Comparison of ENCODE assay signal across 22 mouse cellular contexts in the genomic region with DNA sequence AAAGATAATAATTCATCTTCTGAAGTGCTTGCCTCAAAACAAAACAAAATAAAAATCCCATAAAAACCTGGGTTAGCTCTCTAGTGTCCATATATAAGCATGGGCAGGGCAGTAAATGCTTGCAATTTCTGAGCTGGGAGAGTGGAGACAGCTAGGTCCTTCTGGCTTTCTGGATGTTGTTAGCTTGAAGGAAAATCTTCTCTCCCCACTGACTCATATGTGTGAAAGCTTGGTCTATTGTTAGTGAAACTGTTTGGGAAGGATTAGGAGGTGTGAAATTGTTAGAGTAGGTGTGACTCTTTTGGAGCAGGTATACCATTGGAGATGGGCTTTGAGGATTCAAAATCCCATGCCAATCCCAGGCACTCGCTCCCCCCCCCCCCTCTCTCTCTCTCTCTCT.
DNase-seq lines count a peak whose midpoint lies in the region; ATAC-seq lines count a peak whose summit lies in the region.
"Had no signal": no experiment of that assay in that cellular context is flagged by ENCODE, and none has a peak within 500 bp of the region (broad histone marks: within the 10 kb centered on the region; RNA-seq: fewer than 3 reads in every experiment).

No protein-coding gene starts in this region.

- peak; percentile 99 for ATAC-seq in frontal cortex, adult (ENCODE audit: low TSS enrichment)
- ATAC-seq in hindbrain, embryonic 11.5 days (ENCODE audit: low FRiP score), result no peak
- ATAC-seq: activated CD4-positive, CD25-positive, alpha-beta regulatory T cell, adult 4 months; CD4-positive, CD25-positive, alpha-beta regulatory T cell, adult 4 months; Patski had no signal

- no peak for DNase-seq in frontal cortex, postnatal 25 days (ENCODE audit: low spot score in 2 of 2)
- DNase-seq in brain, adult 2 months (ENCODE audit: low read depth, low spot score), result peak; percentile 54
- DNase-seq in telencephalon, adult 2 months (ENCODE audit: low read depth, low spot score), result peak; percentile 22
- no peak for DNase-seq in hindbrain, embryonic 11.5 days (ENCODE audit: low spot score)
- DNase-seq in thymus, postnatal 10 days (ENCODE audit: low spot score in 2 of 2), result no peak
- DNase-seq: adrenal gland, adult 2 months; adrenal gland, adult 8-10 months; adrenal gland, postnatal 10 days; adrenal gland, postnatal 14 days; adrenal gland, postnatal 25 days; adrenal gland, postnatal 36 days; B cell, adult 2 months; cerebellum, adult 11 months; cerebellum, adult 11-12 months; cerebellum, adult 18-20 months; cerebellum, adult 2 months had no signal

- no peaks in the 10 kb centered on the region for H3K27me3 ChIP-seq in hindbrain, embryonic 11.5 days (ENCODE audit: control insufficient read depth, insufficient read depth, low read length)
- H3K27me3 ChIP-seq: CH12.LX, Patski had no signal

- no peaks in the 10 kb centered on the region for H3K36me3 ChIP-seq in hindbrain, embryonic 11.5 days (ENCODE audit: control insufficient read depth, insufficient read depth, low read length)
- H3K36me3 ChIP-seq: G1E had no signal

- H3K4me2 ChIP-seq in hindbrain, embryonic 11.5 days (replicated peaks; ENCODE audit: low read depth, low read length), result no peak overlapping the region

- H3K4me3 ChIP-seq in hindbrain, embryonic 11.5 days (ENCODE audit: low read depth, low read length), result no peak overlapping the region

- H3K9ac ChIP-seq in hindbrain, embryonic 11.5 days (ENCODE audit: low read depth, low read length), result no peak overlapping the region

- H3K9me3 ChIP-seq in hindbrain, embryonic 11.5 days (ENCODE audit: control insufficient read depth, low read length), result no peaks in the 10 kb centered on the region

- WGBS in hindbrain, embryonic 11.5 days, result 80% methylated on average over 1 of the region's 1 CpGs

- no peak overlapping the region for H3K27ac ChIP-seq in hindbrain, embryonic 11.5 days (ENCODE audit: low read depth, low read length)

- H3K4me1 ChIP-seq in hindbrain, embryonic 11.5 days (replicated peaks; ENCODE audit: control insufficient read depth, insufficient read depth, low read length), result no peaks in the 10 kb centered on the region

Comparison
In these comparisons a context has a peak if more than half of its experiments do, and no peak if none do; other contexts are left out.
1. DNase-seq: peak in brain, adult 2 months (single experiment) and telencephalon, adult 2 months (single experiment); none in frontal cortex, postnatal 25 days (0 of 2), hindbrain, embryonic 11.5 days (single experiment) and thymus, postnatal 10 days (0 of 2).